Mouse (Mus musculus) heart, embryonic 15.5 days (tissue): Measurements from ENCODE around the gene Espn. TPM values are rescaled to one million over a fixed set of nuclear protein-coding genes. Genes with fewer than 3 reads are reported as not detected.

Experiments
- ATAC-seq: fragments of 200-750 bp; cut with Nextera tagmentation; replicated peaks from 2 replicates; pipeline ENCODE4 v1.8.0; 2017; ENCODE audit warnings: low read depth, moderate TSS enrichment; ENCODE audit not compliant: insufficient number of reproducible peaks, insufficient read depth, low FRiP score
- H3K27ac ChIP-seq: fragments of 300-500 bp; sonication (generic); 2 replicates; pipeline ENCODE4 v1.5.1; 2015; ENCODE audit warnings: mild to moderate bottlenecking, inconsistent platforms
- H3K27me3 ChIP-seq: fragments of 300-500 bp; sonication (generic); 2 replicates; pipeline ENCODE4 v1.6.1; 2015; ENCODE audit warnings: inconsistent platforms
- H3K36me3 ChIP-seq: fragments of 300-500 bp; sonication (generic); 2 replicates; pipeline ENCODE4 v1.6.1; 2015; ENCODE audit warnings: mild to moderate bottlenecking, inconsistent platforms
- H3K4me1 ChIP-seq: fragments of 300-500 bp; sonication (generic); replicated peaks from 2 replicates; pipeline ENCODE4 v1.6.1; 2015; ENCODE audit warnings: inconsistent platforms
- H3K4me2 ChIP-seq: fragments of 300-500 bp; sonication (generic); 2 replicates; pipeline ENCODE4 v1.6.1; 2015; ENCODE audit warnings: inconsistent platforms, mild to moderate bottlenecking, moderate library complexity
- H3K4me3 ChIP-seq: fragments of 300-500 bp; sonication (generic); 2 replicates; pipeline ENCODE4 v1.5.1; 2015; ENCODE audit warnings: mild to moderate bottlenecking, inconsistent platforms
- H3K9ac ChIP-seq: fragments of 300-500 bp; sonication (generic); 2 replicates; pipeline ENCODE4 v1.6.1; 2015; ENCODE audit warnings: mild to moderate bottlenecking, inconsistent platforms
- H3K9me3 ChIP-seq: fragments of 300-500 bp; sonication (generic); replicated peaks from 2 replicates; pipeline ENCODE4 v1.6.1; 2016; ENCODE audit warnings: inconsistent platforms
- WGBS: fragments of 180-500 bp; shearing (Covaris S2); methylation state at CpG from one replicate; pipeline ENCODE4 v1.1.7; 2015; ENCODE audit warnings: mixed read lengths; 5-methylcytosine and 5-hydroxymethylcytosine counted together
- polyA plus RNA-seq: library from polyadenylated mRNA; unstranded; fragments of >200 nt; fragmentation: Nextera tagmentation; extraction: Ambion mirVana; gene quantifications from 2 replicates; pipeline ENCODE4 v1.2.1, GENCODE M21; 2015

Gene Espn
- polyA plus RNA-seq, 1 experiment from 2014 or later, result 0.93 TPM

GRCm38 (mm10) chr4:152188651-152189050 lies 36.5 kb upstream of the Espn start:
- H3K4me2 ChIP-seq, result no peak overlapping the region
- H3K27me3 ChIP-seq, result no peaks in the 10 kb centered on the region
- no peaks in the 10 kb centered on the region for H3K36me3 ChIP-seq
- no peak overlapping the region for H3K4me3 ChIP-seq
- H3K9ac ChIP-seq, result no peak overlapping the region
- ATAC-seq, result no peak
- no peaks in the 10 kb centered on the region for H3K9me3 ChIP-seq
- no peak overlapping the region for H3K27ac ChIP-seq
- WGBS, result 86% methylated on average over 2 of the region's 2 CpGs
- peaks cover 57% of the 10 kb centered on the region for H3K4me1 ChIP-seq

GRCm38 (mm10) chr4:152187142-152187541 lies 35.0 kb upstream of the Espn start:
- WGBS, result 77% methylated on average over 9 of the region's 9 CpGs
- no peaks in the 10 kb centered on the region for H3K36me3 ChIP-seq
- H3K4me1 ChIP-seq, result peaks cover 54% of the 10 kb centered on the region
- H3K9ac ChIP-seq, result no peak overlapping the region
- peak overlapping the region; percentile 68 for H3K4me2 ChIP-seq
- ATAC-seq, result no peak
- H3K4me3 ChIP-seq, result peak overlapping the region; percentile 45
- peak overlapping the region; percentile 96 for H3K27ac ChIP-seq
- no peaks in the 10 kb centered on the region for H3K9me3 ChIP-seq
- H3K27me3 ChIP-seq, result no peaks in the 10 kb centered on the region

GRCm38 (mm10) chr4:152186205-152187082 lies 34.3 kb upstream of the Espn start:
- H3K4me1 ChIP-seq, result peaks cover 54% of the 10 kb centered on the region

GRCm38 (mm10) chr4:152185510-152186204 lies 33.5 kb upstream of the Espn start:
- Histone ChIP-seq H3K4me1 (peaks cover 49% of the 10 kb centered on the region), H3K4me2 (peak overlapping the region; percentile 68), H3K27me3 (no peaks in the 10 kb centered on the region), H3K27ac (peak overlapping the region; percentile 96), H3K9me3 (no peaks in the 10 kb centered on the region), H3K9ac (peak overlapping the region; percentile 50), H3K4me3 (peak overlapping the region; percentile 45), H3K36me3 (no peaks in the 10 kb centered on the region)
- WGBS, result 3% methylated on average over 19 of the region's 19 CpGs
- ATAC-seq, result peak; percentile 87

More at GRCm38 (mm10) chr4:152186205-152187082, 34.3 kb upstream of the Espn start:
- Histone ChIP-seq H3K4me3 (peak overlapping the region; percentile 45), H3K9ac (peak overlapping the region; percentile 50), H3K27ac (peak overlapping the region; percentile 96), H3K27me3 (no peaks in the 10 kb centered on the region), H3K4me2 (peak overlapping the region; percentile 68), H3K36me3 (no peaks in the 10 kb centered on the region), H3K9me3 (no peaks in the 10 kb centered on the region)
- ATAC-seq, result no peak
- WGBS, result 21% methylated on average over 14 of the region's 14 CpGs

GRCm38 (mm10) chr4:152185137-152185509 lies 33.0 kb upstream of the Espn start:
- ATAC-seq, result peak; percentile 25
- H3K9me3 ChIP-seq, result no peaks in the 10 kb centered on the region
- H3K27me3 ChIP-seq, result no peaks in the 10 kb centered on the region
- H3K36me3 ChIP-seq, result no peaks in the 10 kb centered on the region
- peak overlapping the region; percentile 96 for H3K27ac ChIP-seq
- H3K4me2 ChIP-seq, result peak overlapping the region; percentile 68
- 0 out of 2 replicates have a peak overlapping the region, but pooled peaks have one; percentile 50 for H3K9ac ChIP-seq
- H3K4me1 ChIP-seq, result peaks cover 45% of the 10 kb centered on the region
- WGBS, result 6% methylated on average over 3 of the region's 3 CpGs
- peak overlapping the region; percentile 45 for H3K4me3 ChIP-seq

- H3K27me3 ChIP-seq, result no peaks in the 10 kb centered on the region
- no peak overlapping the region for H3K9ac ChIP-seq
- H3K36me3 ChIP-seq, result no peaks in the 10 kb centered on the region
- no peak overlapping the region for H3K4me2 ChIP-seq
- H3K4me3 ChIP-seq, result no peak overlapping the region
- H3K9me3 ChIP-seq, result no peaks in the 10 kb centered on the region
- WGBS, result 55% methylated on average over 7 of the region's 7 CpGs
- H3K4me1 ChIP-seq, result peaks cover 40% of the 10 kb centered on the region
- ATAC-seq, result no peak
- H3K27ac ChIP-seq, result peak overlapping the region; percentile 96
Observed at GRCm38 (mm10) chr4:152184353-152185035, 32.3 kb upstream of the Espn start.

GRCm38 (mm10) chr4:152182205-152182604 lies 30.0 kb upstream of the Espn start:
- H3K27me3 ChIP-seq, result no peaks in the 10 kb centered on the region
- no peak overlapping the region for H3K4me3 ChIP-seq
- no peaks in the 10 kb centered on the region for H3K36me3 ChIP-seq
- H3K4me2 ChIP-seq, result no peak overlapping the region
- ATAC-seq, result no peak
- peaks cover 46% of the 10 kb centered on the region for H3K4me1 ChIP-seq
- H3K9me3 ChIP-seq, result no peaks in the 10 kb centered on the region
- H3K9ac ChIP-seq, result no peak overlapping the region
- no peak overlapping the region for H3K27ac ChIP-seq
- WGBS, result 77% methylated on average over 10 of the region's 10 CpGs

GRCm38 (mm10) chr4:152179946-152180660 lies 27.9 kb upstream of the Espn start:
- WGBS, result 85% methylated on average over 16 of the region's 16 CpGs
- Histone ChIP-seq H3K27ac (no peak overlapping the region), H3K4me2 (peak overlapping the region; percentile 88; the same call in 1 of the 2 replicates), H3K9ac (no peak overlapping the region), H3K4me3 (no peak overlapping the region), H3K9me3 (no peaks in the 10 kb centered on the region), H3K27me3 (no peaks in the 10 kb centered on the region), H3K4me1 (peaks cover 33% of the 10 kb centered on the region), H3K36me3 (no peaks in the 10 kb centered on the region)
- ATAC-seq, result no peak

- Histone ChIP-seq H3K36me3 (no peaks in the 10 kb centered on the region), H3K4me1 (peaks cover 24% of the 10 kb centered on the region), H3K4me2 (peak overlapping the region; percentile 88), H3K27ac (no peak overlapping the region), H3K9me3 (no peaks in the 10 kb centered on the region), H3K4me3 (peak overlapping the region; percentile 77), H3K9ac (peak overlapping the region; percentile 66), H3K27me3 (no peaks in the 10 kb centered on the region)
- ATAC-seq, result no peak
- WGBS, result 26% methylated on average over 16 of the region's 16 CpGs
Observed at GRCm38 (mm10) chr4:152178916-152179705, 26.9 kb upstream of the Espn start.

- peak; percentile 11 for ATAC-seq
Observed at GRCm38 (mm10) chr4:152178344-152178864, 26.2 kb upstream of the Espn start.

More at GRCm38 (mm10) chr4:152178344-152178864, 26.2 kb upstream of the Espn start:
- peaks cover 24% of the 10 kb centered on the region for H3K4me1 ChIP-seq
- no peaks in the 10 kb centered on the region for H3K9me3 ChIP-seq
- WGBS, result under 1% methylated on average over 35 of the region's 35 CpGs
- peak overlapping the region; percentile 77 for H3K4me3 ChIP-seq
- no peaks in the 10 kb centered on the region for H3K27me3 ChIP-seq
- 0 out of 2 replicates have a peak overlapping the region, but pooled peaks have one; percentile 20 for H3K27ac ChIP-seq
- peak overlapping the region; percentile 66 for H3K9ac ChIP-seq
- peak overlapping the region; percentile 88 for H3K4me2 ChIP-seq
- no peaks in the 10 kb centered on the region for H3K36me3 ChIP-seq
